Mouse (Mus musculus) neural tube, embryonic 11.5 days (tissue): ENCODE data around the gene Ptger4. TPM values are rescaled to one million over a fixed set of nuclear protein-coding genes. Genes with fewer than 3 reads are reported as not detected.

Experiments used
- ATAC-seq: fragments of 200-750 bp; cut with Nextera tagmentation; 2 replicates; pipeline ENCODE4 v1.8.0; 2017; ENCODE audit warnings: moderate number of reproducible peaks, mild to moderate bottlenecking, moderate TSS enrichment, moderate library complexity; ENCODE audit not compliant: insufficient read depth, low FRiP score, low TSS enrichment
- DNase-seq: peaks from one replicate; pipeline ENCODE4 v3.0.0-alpha.2; 2015; ENCODE audit warnings: low spot score
- H3K27ac ChIP-seq: fragments of 300-500 bp; sonication (generic); 2 replicates; pipeline ENCODE4 v1.5.1; 2014; ENCODE audit warnings: low read depth, mild to moderate bottlenecking, low read length
- H3K27me3 ChIP-seq: fragments of 300-500 bp; sonication (generic); 2 replicates; pipeline ENCODE4 v1.6.1; 2014; ENCODE audit warnings: mild to moderate bottlenecking, low read length, mixed read lengths; ENCODE audit not compliant: control insufficient read depth, insufficient read depth
- H3K36me3 ChIP-seq: fragments of 300-500 bp; sonication (generic); 2 replicates; pipeline ENCODE4 v1.6.1; 2014; ENCODE audit warnings: mild to moderate bottlenecking, low read length, moderate library complexity, mixed read lengths; ENCODE audit not compliant: control insufficient read depth, insufficient read depth
- H3K4me1 ChIP-seq: fragments of 300-500 bp; sonication (generic); 2 replicates; pipeline ENCODE4 v1.6.1; 2014; ENCODE audit warnings: low read length, mixed read lengths; ENCODE audit not compliant: control insufficient read depth, insufficient read depth
- H3K4me2 ChIP-seq: fragments of 300-500 bp; sonication (generic); 2 replicates; pipeline ENCODE4 v1.6.1; 2014; ENCODE audit warnings: low read depth, mild to moderate bottlenecking, moderate library complexity
- H3K4me3 ChIP-seq: fragments of 300-500 bp; sonication (generic); 2 replicates; pipeline ENCODE4 v1.5.1; 2014; ENCODE audit warnings: low read depth, low read length
- H3K9ac ChIP-seq: fragments of 300-500 bp; sonication (generic); 2 replicates; pipeline ENCODE4 v1.6.1; 2014; ENCODE audit warnings: mild to moderate bottlenecking, low read length
- H3K9me3 ChIP-seq: fragments of 300-500 bp; sonication (generic); 2 replicates; pipeline ENCODE4 v1.6.1; 2016; ENCODE audit warnings: low read length; ENCODE audit not compliant: control insufficient read depth
- WGBS: fragments of 180-500 bp; shearing (Covaris S2); extraction: QIAGEN DNeasy Blood & Tissue Kit; methylation state at CpG from one replicate; pipeline ENCODE4 v1.1.7; 2014; 5-methylcytosine and 5-hydroxymethylcytosine counted together
- polyA plus RNA-seq: library from polyadenylated mRNA; unstranded; fragments of >200 nt; fragmentation: Nextera tagmentation; extraction: Ambion mirVana; gene quantifications from 2 replicates; pipeline ENCODE4 v1.2.1, GENCODE M21; 2014

Ptger4 gene
- polyA plus RNA-seq, 1 experiment from 2014 or later: 1.3 TPM

DNA sequence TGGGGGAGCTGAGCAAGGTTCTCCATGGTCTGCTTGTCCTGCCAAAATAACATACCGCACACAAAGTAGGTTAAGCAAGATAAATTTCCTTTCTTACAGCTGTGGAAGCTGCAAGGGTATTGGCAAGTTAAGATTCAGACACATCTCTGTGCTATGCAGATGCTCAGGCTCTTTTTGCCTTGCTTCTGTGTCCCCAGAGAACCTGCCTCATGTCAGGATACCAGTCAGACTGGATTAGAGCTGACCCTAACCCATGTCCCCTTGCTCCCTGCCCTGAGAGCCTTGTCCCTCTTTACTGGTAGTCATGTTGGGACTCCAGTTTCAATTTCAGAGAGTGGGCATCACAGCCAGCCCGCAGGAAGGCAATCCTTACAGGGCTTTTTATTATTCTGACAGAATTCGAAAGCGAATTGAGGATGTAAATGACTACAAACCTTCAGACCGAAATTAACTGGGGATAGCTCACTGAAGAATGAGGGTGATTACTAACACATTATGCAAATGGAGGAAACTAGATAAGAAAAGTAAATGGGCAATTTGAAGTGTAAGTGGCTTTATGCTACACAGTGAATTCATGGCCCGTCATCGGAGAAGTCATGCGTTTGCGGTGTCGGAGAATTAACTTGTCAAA, 19.0 kb upstream of the Ptger4 start:
- H3K36me3 ChIP-seq: no peaks in the 10 kb centered on the region

DNA sequence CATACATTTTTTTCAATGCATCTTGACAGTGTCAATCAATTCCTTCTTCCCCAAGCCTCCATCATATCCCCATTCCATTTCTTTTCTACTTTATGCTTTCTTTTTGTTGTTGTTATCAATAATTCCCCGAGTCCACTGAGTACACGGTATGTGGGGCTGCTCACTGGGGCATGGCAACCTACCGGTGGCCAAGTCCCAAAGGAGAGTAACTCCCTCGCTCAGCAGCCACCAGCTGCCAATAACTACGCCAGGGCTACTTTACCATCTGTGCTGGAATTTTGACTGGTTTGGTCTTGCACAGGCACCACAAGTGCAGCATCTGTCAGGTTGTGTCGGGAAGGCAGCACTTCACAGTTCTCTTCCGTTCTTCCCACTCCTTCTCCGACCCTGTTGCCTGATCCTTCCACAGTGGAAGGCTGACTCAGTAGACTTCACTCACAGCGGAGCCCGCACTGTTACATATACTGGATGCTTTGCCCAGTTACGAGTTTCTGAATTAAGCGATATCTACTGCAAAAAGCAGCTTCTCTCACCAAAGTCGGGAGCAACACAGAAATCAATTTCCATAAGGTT, 18.2 kb upstream of the Ptger4 start:
- no peak for ATAC-seq
- 78% methylated on average over 13 of the region's 13 CpGs for WGBS

More for the DNA sequence above, 19.0 kb upstream of the Ptger4 start:
- no peaks in the 10 kb centered on the region for H3K4me1 ChIP-seq
- H3K27me3 ChIP-seq: no peaks in the 10 kb centered on the region
- no peak for ATAC-seq
- 69% methylated on average over 10 of the region's 10 CpGs for WGBS
- H3K27ac ChIP-seq: no peak overlapping the region
- no peaks in the 10 kb centered on the region for H3K9me3 ChIP-seq
- H3K4me2 ChIP-seq: no peak overlapping the region
- no peak overlapping the region for H3K4me3 ChIP-seq
- no peak for DNase-seq
- no peak overlapping the region for H3K9ac ChIP-seq

DNA sequence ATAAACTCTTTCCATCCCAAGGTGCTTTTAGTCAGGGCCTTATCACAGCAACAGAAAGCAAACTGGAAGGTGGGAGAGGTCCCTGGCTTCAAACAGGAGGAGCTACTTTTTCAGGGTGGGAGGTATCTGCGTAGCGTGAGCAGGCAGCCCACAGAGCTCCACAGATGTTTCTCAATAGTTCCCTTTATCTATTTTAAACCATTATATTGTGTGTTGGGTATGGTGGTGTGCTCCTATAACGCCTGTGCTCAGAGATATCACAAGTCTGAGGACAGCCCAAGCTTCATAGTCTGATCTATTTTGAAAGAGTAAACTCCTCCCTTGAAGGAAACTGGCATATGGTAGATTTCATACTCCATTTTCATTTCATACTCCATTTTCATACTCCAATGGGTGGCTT, 17.0 kb upstream of the Ptger4 start:
- Histone ChIP-seq H3K36me3 (no peaks in the 10 kb centered on the region), H3K4me3 (no peak overlapping the region), H3K9me3 (no peaks in the 10 kb centered on the region), H3K27me3 (no peaks in the 10 kb centered on the region), H3K9ac (no peak overlapping the region), H3K4me1 (no peaks in the 10 kb centered on the region), H3K4me2 (no peak overlapping the region), H3K27ac (no peak overlapping the region)
- no peak for DNase-seq
- ATAC-seq: no peak
- 87% methylated on average over 3 of the region's 3 CpGs for WGBS

More for the DNA sequence above, 18.2 kb upstream of the Ptger4 start:
- Histone ChIP-seq H3K36me3 (no peaks in the 10 kb centered on the region), H3K9ac (no peak overlapping the region), H3K4me1 (no peaks in the 10 kb centered on the region), H3K9me3 (no peaks in the 10 kb centered on the region), H3K27ac (no peak overlapping the region), H3K27me3 (no peaks in the 10 kb centered on the region), H3K4me2 (no peak overlapping the region), H3K4me3 (no peak overlapping the region)
- DNase-seq: no peak

DNA sequence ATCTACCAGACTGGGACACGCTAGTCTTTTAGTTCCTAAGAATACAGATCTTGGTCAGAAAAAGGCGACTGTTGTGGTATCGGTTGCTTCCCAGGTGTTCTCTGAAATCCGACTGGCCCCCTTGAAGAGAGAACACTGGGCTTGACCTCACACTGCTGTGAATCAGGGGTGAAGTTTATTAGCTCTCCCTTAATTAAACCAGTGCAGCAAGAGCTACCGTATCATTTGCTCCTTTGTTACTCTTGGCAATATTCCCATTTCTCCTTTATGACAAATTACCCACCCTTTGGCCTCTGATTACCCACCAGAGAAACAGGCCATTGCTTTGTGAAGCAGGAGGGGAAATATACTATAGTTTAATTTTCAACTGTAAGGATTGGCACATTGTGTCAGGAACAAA, 16.2 kb upstream of the Ptger4 start:
- H3K27me3 ChIP-seq: no peaks in the 10 kb centered on the region
- 61% methylated on average over 5 of the region's 5 CpGs for WGBS
- no peak for ATAC-seq
- H3K36me3 ChIP-seq: no peaks in the 10 kb centered on the region
- H3K4me3 ChIP-seq: no peak overlapping the region
- no peak overlapping the region for H3K4me2 ChIP-seq
- DNase-seq: no peak
- no peaks in the 10 kb centered on the region for H3K9me3 ChIP-seq
- H3K27ac ChIP-seq: no peak overlapping the region
- no peaks in the 10 kb centered on the region for H3K4me1 ChIP-seq
- H3K9ac ChIP-seq: no peak overlapping the region

DNA sequence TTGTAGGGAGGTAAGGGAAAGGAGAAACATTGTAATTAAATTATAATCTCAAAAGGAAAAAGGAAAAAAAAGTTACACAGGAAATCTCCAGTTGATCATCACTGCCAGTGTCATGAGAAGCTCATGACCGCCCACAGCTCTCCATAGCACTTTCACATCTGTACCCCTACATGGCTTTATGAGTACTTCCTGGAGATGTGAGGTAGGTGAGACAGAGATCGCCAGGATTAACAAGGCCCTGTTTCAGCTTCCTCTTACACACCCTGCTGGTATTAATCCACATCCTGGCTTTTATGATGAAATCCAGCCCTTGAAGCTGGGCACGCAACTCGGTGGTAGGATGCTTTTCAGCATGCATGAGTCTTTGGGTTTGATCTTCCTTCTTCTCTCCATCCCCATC, 6.2 kb upstream of the Ptger4 start:
- H3K36me3 ChIP-seq: no peaks in the 10 kb centered on the region
- DNase-seq (no peak), ATAC-seq (no peak)
- no peaks in the 10 kb centered on the region for H3K9me3 ChIP-seq
- no peak overlapping the region for H3K9ac ChIP-seq
- H3K27me3 ChIP-seq: no peaks in the 10 kb centered on the region; the same call in 1 of the 2 replicates
- WGBS: 80% methylated on average over 4 of the region's 4 CpGs
- H3K27ac ChIP-seq: no peak overlapping the region
- H3K4me2 ChIP-seq: no peak overlapping the region
- no peak overlapping the region for H3K4me3 ChIP-seq
- no peaks in the 10 kb centered on the region for H3K4me1 ChIP-seq

DNA sequence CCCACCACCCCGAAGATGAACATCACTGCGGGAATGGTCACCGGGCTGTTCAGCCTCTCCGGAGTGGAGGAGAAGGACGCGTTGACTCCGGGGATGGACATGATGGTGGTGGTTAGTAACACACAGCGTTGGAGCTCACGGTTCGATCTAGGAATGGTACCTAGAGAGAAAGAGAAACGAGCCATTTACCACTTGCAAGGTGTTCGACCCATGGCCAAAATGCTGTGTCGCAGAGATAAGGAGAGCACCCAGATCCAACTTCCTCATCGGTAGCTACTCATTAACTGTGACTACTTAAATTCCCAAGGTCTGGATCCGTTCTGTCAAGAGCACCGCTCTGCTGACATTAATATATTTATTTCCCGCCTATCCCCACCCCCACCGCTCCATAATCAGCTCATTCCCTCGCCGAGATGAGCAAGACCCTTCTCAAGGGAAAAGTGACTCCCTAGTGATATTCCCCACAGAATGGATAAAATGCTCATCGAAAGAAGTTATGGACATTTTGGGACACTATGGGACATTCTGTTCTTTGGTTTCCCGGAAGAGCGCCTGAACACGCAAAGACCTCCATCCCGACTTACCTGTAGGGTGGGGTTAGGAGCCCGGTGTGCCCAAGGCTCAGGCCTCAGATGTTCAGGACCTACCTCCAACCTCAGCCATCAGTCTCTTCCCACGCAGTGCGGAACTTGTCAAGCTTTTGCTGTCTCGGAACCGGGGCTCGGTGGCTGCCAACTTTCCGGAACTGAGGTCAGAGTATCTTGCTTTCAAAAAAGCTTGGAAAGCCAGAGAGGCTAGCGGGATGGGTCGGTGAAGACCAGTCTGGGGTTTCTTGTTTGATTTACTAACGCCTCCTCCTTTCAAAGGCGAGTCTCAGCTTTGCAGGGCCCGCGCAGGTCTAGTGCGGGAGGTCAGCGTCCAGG, 690 bp downstream of the Ptger4 start:
- DNase-seq (peak; percentile 31), ATAC-seq (peak; percentile 1)
- no peaks in the 10 kb centered on the region for H3K36me3 ChIP-seq
- peak overlapping the region; percentile 48 for H3K4me3 ChIP-seq
- peaks cover 34% of the 10 kb centered on the region for H3K27me3 ChIP-seq
- H3K9ac ChIP-seq: no peak overlapping the region
- 8% methylated on average over 40 of the region's 40 CpGs for WGBS
- peaks cover 13% of the 10 kb centered on the region for H3K4me1 ChIP-seq
- H3K27ac ChIP-seq: no peak overlapping the region
- no peaks in the 10 kb centered on the region for H3K9me3 ChIP-seq
- H3K4me2 ChIP-seq: peak overlapping the region; percentile 96

DNA sequence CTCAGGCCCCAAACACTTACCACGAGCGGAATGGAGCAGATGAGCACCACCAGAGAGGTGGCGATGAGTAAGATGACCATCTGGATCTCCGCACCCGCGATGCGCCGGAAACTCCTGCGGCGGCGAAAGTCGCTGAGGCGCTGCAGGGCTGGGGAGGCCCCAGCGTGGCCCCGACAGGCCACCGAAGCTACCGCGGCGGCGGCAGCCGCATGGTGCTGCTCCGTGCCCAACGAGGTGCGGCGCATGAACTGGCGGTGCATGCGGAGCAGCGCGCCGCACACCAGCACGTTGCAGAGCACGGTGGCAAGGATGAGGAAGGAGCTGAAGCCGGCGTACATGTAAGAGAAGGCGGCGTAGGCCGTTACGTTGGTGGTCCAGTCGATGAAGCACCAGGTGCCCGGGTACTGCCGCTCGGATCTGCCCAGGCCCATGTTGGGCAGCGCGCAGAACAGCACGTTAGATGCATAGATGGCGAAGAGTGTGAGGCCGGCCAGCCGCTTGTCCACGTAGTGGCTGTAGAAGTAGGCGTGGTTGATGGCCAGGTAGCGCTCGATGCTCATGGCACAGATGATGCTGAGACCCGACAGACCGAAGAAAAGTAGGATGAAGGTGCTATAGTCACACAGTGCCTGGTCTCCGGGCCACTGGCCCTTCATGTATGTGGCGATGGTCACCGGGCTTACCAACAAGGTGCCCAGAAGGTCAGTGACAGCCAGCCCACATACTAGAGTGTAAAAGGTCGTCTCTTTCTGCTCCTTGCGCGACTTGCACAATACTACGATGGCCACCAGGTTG, 1.5 kb downstream of the Ptger4 start:
- ATAC-seq: peak; percentile 18; the same call in 1 of the 2 replicates

More for the DNA sequence above, 1.5 kb downstream of the Ptger4 start:
- Histone ChIP-seq H3K4me2 (peak overlapping the region; percentile 96), H3K4me3 (peak overlapping the region; percentile 43), H3K36me3 (no peaks in the 10 kb centered on the region), H3K27ac (no peak overlapping the region), H3K9ac (peak overlapping the region; percentile 22; the same call in 1 of the 2 replicates), H3K9me3 (no peaks in the 10 kb centered on the region), H3K4me1 (peaks cover 13% of the 10 kb centered on the region), H3K27me3 (peaks cover 34% of the 10 kb centered on the region)
- WGBS: 3% methylated on average over 61 of the region's 61 CpGs
- DNase-seq: peak; percentile 54
